Mouse (Mus musculus): Measurements from ENCODE around the gene Arhgap19. TPM values are rescaled to one million over a fixed set of nuclear protein-coding genes. Genes with fewer than 3 reads are reported as not detected.

Gene Arhgap19
- polyA plus RNA-seq, 1 experiment from 2014 or later: 27.8 TPM

DNA sequence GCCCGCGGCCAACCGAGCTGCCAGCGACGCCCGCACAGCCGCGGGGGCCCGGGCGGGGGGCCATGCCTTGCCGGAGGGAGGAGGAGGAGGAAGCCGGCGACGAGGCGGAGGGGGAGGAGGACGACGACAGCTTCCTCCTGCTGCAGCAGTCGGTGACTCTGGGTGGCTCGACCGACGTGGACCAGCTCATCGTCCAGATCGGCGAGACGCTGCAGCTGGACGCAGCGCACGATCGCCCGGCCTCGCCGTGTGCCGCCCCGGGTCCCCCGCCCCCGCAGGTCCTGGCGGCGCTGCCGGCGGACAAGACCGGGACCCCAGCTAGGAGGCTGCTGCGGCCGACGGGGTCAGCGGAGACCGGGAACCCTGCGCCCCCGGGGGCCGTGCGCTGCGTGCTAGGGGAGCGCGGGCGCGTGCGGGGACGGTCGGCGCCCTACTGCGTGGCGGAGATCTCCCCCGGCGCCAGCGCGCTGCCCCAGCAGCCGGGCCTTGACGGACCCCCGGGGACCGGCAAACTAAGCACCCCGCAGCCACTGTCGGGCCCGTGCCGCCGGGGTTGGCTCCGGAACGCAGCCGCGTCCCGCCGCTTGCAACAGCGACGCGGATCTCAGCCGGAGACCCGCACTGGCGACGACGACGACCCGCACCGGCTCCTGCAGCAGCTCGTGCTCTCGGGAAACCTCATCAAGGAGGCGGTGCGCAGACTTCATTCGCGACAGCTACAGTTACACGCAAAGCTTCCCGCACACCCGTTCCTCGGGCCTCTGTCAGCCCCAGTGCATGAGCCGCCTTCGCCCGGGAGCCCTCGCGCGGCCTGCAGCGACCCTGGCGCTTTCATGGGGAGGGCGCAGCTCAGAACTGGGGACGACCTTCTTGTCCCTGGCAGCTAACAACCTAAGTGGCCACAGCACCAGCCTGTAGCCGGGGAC is 28.5 kb upstream of the Arhgap19 start:
- peak overlapping the region; percentile 88 for H3K9ac ChIP-seq (replicated peaks)

DNA sequence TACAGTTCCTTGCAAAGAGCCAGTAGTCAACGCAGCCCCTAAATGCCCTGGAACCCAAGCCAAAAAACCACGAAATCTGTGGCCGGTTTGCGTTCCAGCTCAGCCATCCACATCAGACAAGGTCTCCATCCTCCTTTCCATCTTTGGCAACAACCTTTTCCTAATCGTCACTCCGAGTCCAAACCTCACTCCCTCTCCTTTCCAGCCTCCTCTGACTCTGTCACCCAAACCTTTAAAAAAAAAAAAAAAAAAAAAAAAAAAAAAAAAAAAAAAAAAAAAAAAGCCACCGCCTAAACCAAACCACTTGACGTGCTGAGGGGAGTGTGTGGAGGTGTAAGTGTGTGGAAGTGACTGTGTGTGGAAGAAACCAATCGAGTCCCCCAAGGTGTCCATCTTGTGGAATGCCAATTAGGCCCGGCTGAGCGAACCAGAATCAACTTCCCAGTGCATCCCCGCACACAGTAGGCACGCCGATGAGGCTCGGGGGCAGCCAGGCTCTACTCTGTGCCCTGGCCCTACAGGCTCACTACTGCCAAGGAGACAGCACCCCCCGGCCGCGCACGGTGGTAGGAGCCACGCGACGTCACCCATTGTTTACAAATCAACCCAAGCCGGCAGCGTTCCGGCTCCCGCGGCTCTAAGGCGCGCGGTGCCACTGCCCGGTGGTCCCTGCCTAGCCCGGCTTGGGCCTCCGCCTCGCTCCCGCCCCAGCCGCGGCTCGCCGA is 27.7 kb upstream of the Arhgap19 start, which contains the start of gene Frat1:
Gene Frat1, plus strand, starts transcription at position 590 of the 725 bp plus-strand sequence.
- peak; percentile 96 for ATAC-seq (ENCODE audit: low FRiP score, low read depth)
- peaks cover 29% of the 10 kb centered on the region for H3K4me1 ChIP-seq
- no peaks in the 10 kb centered on the region for H3K9me3 ChIP-seq
- peaks cover 28% of the 10 kb centered on the region for H3K27me3 ChIP-seq
- peak within 1 kb of the TSS; percentile 92 for H3K27ac ChIP-seq (replicated peaks)
- H3K36me3 ChIP-seq: no peaks in the 10 kb centered on the region
- peak within 1 kb of the TSS; percentile 88 for H3K9ac ChIP-seq (replicated peaks)
- peak within 1 kb of the TSS; percentile 79 for H3K4me3 ChIP-seq
- peak within 1 kb of the TSS; percentile 98 for H3K4me2 ChIP-seq (replicated peaks)
- WGBS: under 1% methylated on average over 27 of the region's 39 CpGs

More for the DNA sequence above, 28.5 kb upstream of the Arhgap19 start:
- peak overlapping the region; percentile 79 for H3K4me3 ChIP-seq
- peak overlapping the region; percentile 98 for H3K4me2 ChIP-seq (replicated peaks)
- peaks cover 34% of the 10 kb centered on the region for H3K4me1 ChIP-seq
- WGBS: under 1% methylated on average over 85 of the region's 112 CpGs
- peak overlapping the region; percentile 92 for H3K27ac ChIP-seq (replicated peaks)
- no peaks in the 10 kb centered on the region for H3K9me3 ChIP-seq
- peaks cover 28% of the 10 kb centered on the region for H3K27me3 ChIP-seq
- H3K36me3 ChIP-seq: no peaks in the 10 kb centered on the region
- peak; percentile 67 for ATAC-seq (ENCODE audit: low FRiP score, low read depth)

DNA sequence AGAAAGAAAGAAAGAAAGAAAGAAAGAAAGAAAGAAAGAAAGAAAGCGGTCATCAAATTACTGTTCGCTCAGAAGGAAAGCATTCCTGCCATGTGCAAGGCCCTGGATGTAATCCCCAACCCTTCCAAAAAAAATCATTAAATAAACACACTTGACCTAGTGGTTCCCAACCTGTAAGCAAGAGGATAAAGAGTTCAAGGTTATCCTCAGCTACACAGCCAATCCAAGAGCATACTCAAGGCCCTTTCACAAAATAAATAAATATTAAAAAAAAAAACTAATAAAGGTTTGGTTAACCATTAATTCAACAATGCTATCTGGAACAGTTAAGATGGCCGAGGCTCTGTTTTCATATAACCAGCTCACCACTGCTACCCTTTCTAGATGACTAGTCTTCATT is 27.1 kb upstream of the Arhgap19 start:
- Histone ChIP-seq H3K4me3 (peak overlapping the region; percentile 79), H3K27ac (replicated peaks) (peak overlapping the region; percentile 74), H3K9me3 (no peaks in the 10 kb centered on the region), H3K36me3 (no peaks in the 10 kb centered on the region), H3K4me1 (peaks cover 29% of the 10 kb centered on the region), H3K27me3 (peaks cover 28% of the 10 kb centered on the region), H3K9ac (replicated peaks) (peak overlapping the region; percentile 47; the same call in 1 of the 2 replicates), H3K4me2 (replicated peaks) (peak overlapping the region; percentile 98)
- ATAC-seq (ENCODE audit: low FRiP score, low read depth): no peak
- 62% methylated on average over 3 of the region's 3 CpGs for WGBS

DNA sequence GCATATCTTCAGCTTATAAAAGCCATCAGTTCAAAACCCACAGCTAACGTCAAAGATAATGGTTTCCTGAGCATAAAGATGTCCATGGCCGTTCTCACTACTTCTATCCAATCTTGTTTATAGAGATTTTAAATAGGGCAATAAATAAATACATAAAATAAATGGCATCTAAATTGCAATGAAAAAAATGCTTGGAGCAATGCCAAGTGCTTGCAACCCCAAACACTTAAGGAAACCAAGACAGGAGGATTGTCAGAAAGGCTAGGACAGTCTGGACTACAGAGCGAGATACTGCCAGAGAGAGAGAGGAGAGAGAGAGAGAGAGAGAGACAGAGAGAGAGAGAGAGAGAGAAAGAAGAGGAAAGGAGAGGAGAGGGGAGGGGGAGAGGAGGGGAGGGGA is 24.7 kb upstream of the Arhgap19 start:
- H3K4me2 ChIP-seq (replicated peaks): no peak overlapping the region
- H3K9ac ChIP-seq (replicated peaks): no peak overlapping the region
- WGBS: 90% methylated on average over 3 of the region's 3 CpGs
- ATAC-seq (ENCODE audit: low FRiP score, low read depth): no peak
- peaks cover 6% of the 10 kb centered on the region for H3K27me3 ChIP-seq
- no peak overlapping the region for H3K4me3 ChIP-seq
- no peak overlapping the region for H3K27ac ChIP-seq (replicated peaks)
- H3K4me1 ChIP-seq: peaks cover 11% of the 10 kb centered on the region
- no peaks in the 10 kb centered on the region for H3K9me3 ChIP-seq
- H3K36me3 ChIP-seq: no peaks in the 10 kb centered on the region

DNA sequence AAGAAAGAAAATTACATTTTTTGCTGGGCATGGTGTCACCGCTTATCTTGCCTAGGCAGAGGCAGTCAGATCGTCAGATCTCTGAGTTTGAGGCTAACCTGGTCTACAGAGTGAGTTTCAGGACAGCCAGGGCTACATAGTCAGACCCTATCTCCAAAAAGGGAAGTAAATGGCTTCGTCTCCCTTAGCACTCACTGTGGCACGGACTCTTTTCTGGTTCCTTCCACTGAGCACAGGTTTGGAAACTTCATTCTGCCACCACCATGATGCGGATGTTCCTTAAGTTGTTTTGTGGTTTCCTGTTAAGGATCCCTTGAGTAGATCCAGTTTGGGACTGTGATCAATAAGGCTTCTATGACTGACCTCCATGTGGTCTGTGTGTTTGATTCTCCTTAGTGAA is 23.1 kb upstream of the Arhgap19 start:
- H3K27me3 ChIP-seq: 0 out of 2 replicates have a peak, but pooled peaks cover 6% of the 10 kb centered on the region
- WGBS: 86% methylated on average over 5 of the region's 5 CpGs
- ATAC-seq (ENCODE audit: low FRiP score, low read depth): no peak
- H3K4me1 ChIP-seq: no peaks in the 10 kb centered on the region
- H3K4me3 ChIP-seq: no peak overlapping the region
- no peak overlapping the region for H3K4me2 ChIP-seq (replicated peaks)
- H3K9ac ChIP-seq (replicated peaks): no peak overlapping the region
- no peak overlapping the region for H3K27ac ChIP-seq (replicated peaks)
- no peaks in the 10 kb centered on the region for H3K36me3 ChIP-seq
- no peaks in the 10 kb centered on the region for H3K9me3 ChIP-seq

DNA sequence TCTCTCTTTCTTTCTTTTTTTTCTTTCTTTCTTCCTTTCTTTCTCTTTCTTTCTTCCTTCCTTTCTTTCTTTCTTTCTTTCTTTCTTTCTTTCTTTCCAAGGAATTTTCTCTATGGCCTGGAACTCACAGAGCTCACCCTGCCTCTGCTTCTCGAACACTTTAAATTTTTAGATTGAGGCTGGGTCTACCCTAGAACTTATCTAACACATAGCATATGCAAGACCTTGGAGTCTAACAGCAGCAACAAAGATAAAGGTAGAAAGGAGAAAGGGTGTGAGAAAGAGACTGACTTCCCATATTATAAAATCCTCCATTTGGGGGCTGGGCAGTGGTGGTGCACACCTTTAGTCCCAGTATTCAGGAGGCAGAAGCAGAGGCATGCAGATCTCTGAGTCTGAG is 20.7 kb upstream of the Arhgap19 start:
- Histone ChIP-seq H3K27me3 (0 out of 2 replicates have a peak, but pooled peaks cover 6% of the 10 kb centered on the region), H3K4me1 (no peaks in the 10 kb centered on the region), H3K9me3 (no peaks in the 10 kb centered on the region), H3K9ac (replicated peaks) (no peak overlapping the region), H3K27ac (replicated peaks) (no peak overlapping the region), H3K36me3 (no peaks in the 10 kb centered on the region), H3K4me3 (no peak overlapping the region), H3K4me2 (replicated peaks) (no peak overlapping the region)
- WGBS: 91% methylated on average over 1 of the region's 1 CpGs
- ATAC-seq (ENCODE audit: low FRiP score, low read depth): no peak

DNA sequence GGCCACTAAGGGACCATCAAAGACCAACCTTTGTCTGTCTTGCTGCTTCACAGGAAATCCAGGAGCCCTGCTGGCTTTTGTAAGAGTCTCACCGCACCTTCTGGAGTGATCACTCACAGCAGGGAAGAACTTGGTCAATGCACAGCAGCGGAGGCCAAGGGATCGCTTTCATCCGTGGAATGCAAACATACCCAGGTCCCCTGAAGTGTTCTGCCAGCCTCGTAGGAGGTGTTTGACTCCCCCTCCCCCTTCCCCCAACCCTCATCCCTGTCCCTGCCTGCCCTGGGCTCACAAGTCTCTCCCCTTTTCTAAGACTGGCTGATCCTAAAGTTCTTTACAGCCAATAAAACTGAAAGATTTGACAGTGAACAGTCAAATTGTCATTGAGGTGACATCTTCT is 19.6 kb upstream of the Arhgap19 start:
- ATAC-seq (ENCODE audit: low FRiP score, low read depth): no peak
- Histone ChIP-seq H3K36me3 (no peaks in the 10 kb centered on the region), H3K4me2 (replicated peaks) (no peak overlapping the region), H3K27ac (replicated peaks) (no peak overlapping the region), H3K9me3 (no peaks in the 10 kb centered on the region), H3K27me3 (0 out of 2 replicates have a peak, but pooled peaks cover 6% of the 10 kb centered on the region), H3K4me3 (no peak overlapping the region), H3K4me1 (no peaks in the 10 kb centered on the region), H3K9ac (replicated peaks) (no peak overlapping the region)
- 10% methylated on average over 5 of the region's 5 CpGs for WGBS

DNA sequence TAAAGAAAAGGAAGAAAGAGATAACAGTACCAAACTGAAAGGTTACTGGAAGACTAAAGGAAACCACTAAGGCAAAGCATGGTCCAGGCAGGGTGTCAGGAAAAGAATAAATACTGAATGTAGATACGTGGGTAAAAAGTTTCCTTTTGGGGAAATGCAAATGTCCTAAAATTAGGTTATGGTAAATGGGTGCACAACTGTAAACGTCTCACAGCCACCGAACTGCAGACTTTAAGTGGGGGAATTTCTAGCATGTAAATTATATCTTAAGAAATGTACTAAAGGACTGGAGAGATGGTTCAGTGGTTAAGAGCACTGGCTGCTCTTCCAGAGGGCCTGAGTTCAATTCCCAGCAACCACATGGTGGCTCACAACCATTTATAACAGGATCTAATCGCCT is 16.9 kb upstream of the Arhgap19 start:
- H3K4me2 ChIP-seq (replicated peaks): no peak overlapping the region
- H3K27ac ChIP-seq (replicated peaks): no peak overlapping the region
- no peaks in the 10 kb centered on the region for H3K36me3 ChIP-seq
- H3K4me1 ChIP-seq: no peaks in the 10 kb centered on the region
- H3K27me3 ChIP-seq: 0 out of 2 replicates have a peak, but pooled peaks cover 6% of the 10 kb centered on the region
- H3K4me3 ChIP-seq: no peak overlapping the region
- ATAC-seq (ENCODE audit: low FRiP score, low read depth): no peak
- peaks cover 4% of the 10 kb centered on the region; the same call in 1 of the 2 replicates for H3K9me3 ChIP-seq
- no peak overlapping the region for H3K9ac ChIP-seq (replicated peaks)
- WGBS: 91% methylated on average over 4 of the region's 4 CpGs

DNA sequence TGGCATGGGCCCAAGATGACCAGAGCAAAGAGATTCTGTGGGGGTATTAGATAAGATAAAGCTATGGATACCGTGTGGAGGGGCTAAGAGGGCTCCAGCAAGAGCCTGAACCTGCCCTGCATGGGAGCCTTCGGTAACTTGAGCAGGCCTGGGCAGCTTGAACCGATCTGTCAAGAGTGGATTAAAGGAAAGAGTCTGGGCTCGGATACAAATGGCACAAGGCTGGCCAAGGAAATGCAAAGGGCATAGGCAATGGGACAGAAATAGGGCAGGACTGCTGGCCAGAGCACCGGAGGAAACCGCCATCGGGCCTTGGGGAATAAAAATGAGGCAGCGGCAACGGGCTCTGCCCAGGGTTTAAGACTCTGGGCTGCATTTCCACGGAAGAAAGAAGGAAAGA is 15.5 kb upstream of the Arhgap19 start:
- Histone ChIP-seq H3K27me3 (0 out of 2 replicates have a peak, but pooled peaks cover 6% of the 10 kb centered on the region), H3K36me3 (no peaks in the 10 kb centered on the region), H3K9me3 (peaks cover 5% of the 10 kb centered on the region; the same call in 1 of the 2 replicates), H3K27ac (replicated peaks) (no peak overlapping the region), H3K4me1 (no peaks in the 10 kb centered on the region), H3K4me3 (no peak overlapping the region), H3K4me2 (replicated peaks) (no peak overlapping the region), H3K9ac (replicated peaks) (no peak overlapping the region)
- ATAC-seq (ENCODE audit: low FRiP score, low read depth): no peak
- 59% methylated on average over 10 of the region's 10 CpGs for WGBS

DNA sequence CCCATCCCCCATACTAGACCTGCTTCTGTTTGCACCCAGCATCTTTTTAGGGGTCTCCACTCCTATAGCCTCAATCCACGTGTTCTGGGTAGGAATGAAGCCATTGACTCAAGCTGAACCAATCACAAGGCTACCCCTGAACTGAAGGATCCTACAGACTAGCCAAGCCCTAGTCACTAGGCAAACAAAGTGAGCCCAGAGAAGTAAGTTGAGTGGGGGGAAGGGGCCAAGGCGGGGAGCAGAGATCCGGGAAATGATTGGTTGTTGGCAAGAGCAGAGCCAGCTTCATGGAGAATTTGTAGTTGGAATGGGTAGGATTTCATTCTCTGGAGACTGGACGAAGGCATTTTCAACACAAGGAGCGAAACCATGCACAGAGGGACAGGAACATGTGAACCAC is 15.1 kb upstream of the Arhgap19 start:
- no peak overlapping the region for H3K9ac ChIP-seq (replicated peaks)
- WGBS: 61% methylated on average over 5 of the region's 5 CpGs
- H3K27me3 ChIP-seq: 0 out of 2 replicates have a peak, but pooled peaks cover 6% of the 10 kb centered on the region
- no peak overlapping the region for H3K4me3 ChIP-seq
- H3K36me3 ChIP-seq: no peaks in the 10 kb centered on the region
- H3K4me1 ChIP-seq: no peaks in the 10 kb centered on the region
- no peak overlapping the region for H3K4me2 ChIP-seq (replicated peaks)
- no peak for ATAC-seq (ENCODE audit: low FRiP score, low read depth)
- peaks cover 5% of the 10 kb centered on the region; the same call in 1 of the 2 replicates for H3K9me3 ChIP-seq
- no peak overlapping the region for H3K27ac ChIP-seq (replicated peaks)

DNA sequence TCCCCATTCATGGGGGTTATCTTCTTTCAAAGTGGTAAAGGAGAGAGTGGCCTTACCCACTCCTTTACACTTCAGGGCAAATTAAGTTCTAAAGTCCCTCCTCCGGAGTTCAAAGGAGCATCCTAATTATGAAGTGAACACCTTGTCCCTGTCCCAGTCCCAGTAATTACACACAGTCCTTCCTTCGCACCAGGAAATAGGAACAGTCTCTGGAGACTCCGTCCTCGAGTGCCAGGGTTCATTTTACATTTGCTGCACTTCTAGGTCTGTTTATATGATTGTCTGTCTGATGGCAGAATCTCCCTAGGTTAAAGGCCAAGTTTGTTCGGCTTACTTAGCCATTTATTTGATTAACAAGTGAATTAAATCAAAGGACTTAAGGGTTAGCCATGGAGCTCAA is 14.6 kb upstream of the Arhgap19 start:
- H3K27ac ChIP-seq (replicated peaks): no peak overlapping the region
- H3K4me3 ChIP-seq: no peak overlapping the region
- 0 out of 2 replicates have a peak, but pooled peaks cover 5% of the 10 kb centered on the region for H3K27me3 ChIP-seq
- H3K4me2 ChIP-seq (replicated peaks): no peak overlapping the region
- WGBS: 74% methylated on average over 5 of the region's 5 CpGs
- no peak for ATAC-seq (ENCODE audit: low FRiP score, low read depth)
- no peaks in the 10 kb centered on the region for H3K36me3 ChIP-seq
- H3K4me1 ChIP-seq: no peaks in the 10 kb centered on the region
- H3K9ac ChIP-seq (replicated peaks): no peak overlapping the region
- peaks cover 5% of the 10 kb centered on the region; the same call in 1 of the 2 replicates for H3K9me3 ChIP-seq

DNA sequence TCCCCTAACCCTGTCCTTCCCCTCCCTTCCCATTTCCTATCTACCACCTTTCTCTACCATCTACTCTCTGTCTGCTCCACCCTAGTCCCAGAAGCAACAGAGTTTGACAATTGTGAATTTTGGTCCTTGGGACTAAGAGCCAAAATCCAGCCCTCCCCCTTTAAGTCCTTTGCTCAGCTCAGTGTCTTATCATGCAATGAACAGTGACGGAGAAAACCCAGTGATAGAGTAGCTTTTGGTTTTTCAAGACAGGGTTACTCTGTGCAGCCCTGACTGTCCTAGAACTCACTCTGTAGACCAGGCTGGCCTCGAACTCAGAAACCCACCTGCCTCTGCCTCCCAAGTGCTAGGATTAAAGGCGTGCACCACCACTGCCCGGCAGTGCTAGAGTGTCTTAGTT is 11.5 kb upstream of the Arhgap19 start:
- Histone ChIP-seq H3K4me3 (no peak overlapping the region), H3K9me3 (peaks cover 5% of the 10 kb centered on the region; the same call in 1 of the 2 replicates), H3K27me3 (no peaks in the 10 kb centered on the region), H3K27ac (replicated peaks) (no peak overlapping the region), H3K4me2 (replicated peaks) (no peak overlapping the region), H3K9ac (replicated peaks) (no peak overlapping the region), H3K4me1 (no peaks in the 10 kb centered on the region), H3K36me3 (no peaks in the 10 kb centered on the region)
- 91% methylated on average over 4 of the region's 4 CpGs for WGBS
- ATAC-seq (ENCODE audit: low FRiP score, low read depth): no peak

All from midbrain, embryonic 12.5 days (tissue).